ENCODE assay signal across 24 mouse cellular contexts in genomic region chr2:115963293-115963835, GRCm38 (mm10).
A peak's percentile ranks its signal among the peaks of the same experiment; 100 is the strongest.
DNase-seq lines count a peak whose midpoint lies in the region; ATAC-seq and TF ChIP-seq lines count a peak whose summit lies in the region.
"Had no signal": no experiment of that assay in that cellular context is flagged by ENCODE, and none has a peak within 500 bp of the region (broad histone marks: within the 10 kb centered on the region; RNA-seq: fewer than 3 reads in every experiment).

No protein-coding gene starts in this region.

- intact Hi-C loops in heart, postnatal 25 days (cut with DNase I): no loop called here

- peaks cover 13% of the 10 kb centered on the region for H3K4me1 ChIP-seq in forebrain, embryonic 16.5 days (replicated peaks; ENCODE audit: control insufficient read depth, insufficient read depth, low read length)
- H3K4me1 ChIP-seq in forebrain, embryonic 10.5 days: peaks cover 19% of the 10 kb centered on the region
- H3K4me1 ChIP-seq in heart, embryonic 14.5 days (ENCODE audit: control insufficient read depth in 2 of 2, insufficient read depth in 2 of 2, low read length in 2 of 2): peaks cover 12 to 28% of the 10 kb centered on the region in 2 experiments
- H3K4me1 ChIP-seq in kidney, adult 2 months (ENCODE audit: control insufficient read depth, insufficient read depth, low read length): no peaks in the 10 kb centered on the region
- H3K4me1 ChIP-seq in hindbrain, embryonic 15.5 days (replicated peaks): peaks cover 14% of the 10 kb centered on the region
- H3K4me1 ChIP-seq: kidney, embryonic 15.5 days; limb, embryonic 15.5 days; liver, embryonic 15.5 days; neural tube, embryonic 12.5 days had no signal

- 39% methylated on average over 5 of the region's 5 CpGs for WGBS in forebrain, embryonic 16.5 days
- WGBS in forebrain, embryonic 10.5 days: 49% methylated on average over 5 of the region's 5 CpGs
- WGBS in heart, embryonic 14.5 days: 6% methylated on average over 5 of the region's 5 CpGs
- 46% methylated on average over 5 of the region's 5 CpGs for WGBS in kidney, adult 2 months
- 20% methylated on average over 5 of the region's 5 CpGs for WGBS in hindbrain, embryonic 15.5 days

- no peak for ATAC-seq in forebrain, embryonic 16.5 days
- no peak for ATAC-seq in heart, embryonic 14.5 days (ENCODE audit: insufficient number of reproducible peaks, insufficient read depth, low FRiP score, low read depth)
- ATAC-seq in hindbrain, embryonic 15.5 days (ENCODE audit: low FRiP score, low read depth): no peak
- ATAC-seq: intestine, embryonic 16.5 days had no signal

- H3K36me3 ChIP-seq in forebrain, embryonic 16.5 days (ENCODE audit: control insufficient read depth, insufficient read depth): no peaks in the 10 kb centered on the region
- H3K36me3 ChIP-seq in forebrain, embryonic 10.5 days (replicated peaks): no peaks in the 10 kb centered on the region
- H3K36me3 ChIP-seq in heart, embryonic 14.5 days (ENCODE audit: control insufficient read depth, insufficient read depth, low read length): no peaks in the 10 kb centered on the region
- H3K36me3 ChIP-seq in kidney, adult 2 months (ENCODE audit: control insufficient read depth, insufficient read depth, low read length): no peaks in the 10 kb centered on the region
- no peaks in the 10 kb centered on the region for H3K36me3 ChIP-seq in hindbrain, embryonic 15.5 days
- H3K36me3 ChIP-seq: limb, embryonic 15.5 days; liver, embryonic 15.5 days; midbrain, embryonic 10.5 days had no signal

- H3K9ac ChIP-seq in forebrain, embryonic 16.5 days (replicated peaks; ENCODE audit: low read depth, low read length): no peak overlapping the region
- peak overlapping the region; percentile 6; the same call in 1 of the 2 replicates for H3K9ac ChIP-seq in heart, embryonic 14.5 days (ENCODE audit: low read length)
- H3K9ac ChIP-seq in hindbrain, embryonic 15.5 days: no peak overlapping the region
- H3K9ac ChIP-seq: forebrain, embryonic 12.5 days; kidney, embryonic 15.5 days; limb, embryonic 15.5 days; liver, embryonic 15.5 days; neural tube, embryonic 12.5 days had no signal

- no peak overlapping the region for H3K4me3 ChIP-seq in forebrain, embryonic 16.5 days (replicated peaks; ENCODE audit: low read length)
- H3K4me3 ChIP-seq in forebrain, embryonic 10.5 days: no peak overlapping the region
- no peak overlapping the region for H3K4me3 ChIP-seq in heart, embryonic 14.5 days (ENCODE audit: control insufficient read depth in 1 of 2, insufficient read depth in 1 of 2, low read depth in 1 of 2, low read length in 2 of 2)
- no peak overlapping the region for H3K4me3 ChIP-seq in kidney, adult 2 months (ENCODE audit: insufficient read depth, low read depth, low read length)
- H3K4me3 ChIP-seq in hindbrain, embryonic 15.5 days: no peak overlapping the region
- H3K4me3 ChIP-seq: embryonic facial prominence, embryonic 10.5 days; forebrain, embryonic 12.5 days; gastrocnemius, adult 2 months; kidney, embryonic 15.5 days; layer of hippocampus, adult 2 months; limb, embryonic 15.5 days; liver, embryonic 15.5 days; midbrain, embryonic 10.5 days; neural tube, embryonic 12.5 days had no signal

- no peak for TF ChIP-seq CTCF in kidney, adult 2 months (conservative IDR thresholded peaks at IDR 0.05; ENCODE audit: insufficient read depth, insufficient read length, low read depth, low read length)

- no peaks in the 10 kb centered on the region for H3K9me3 ChIP-seq in forebrain, embryonic 16.5 days (ENCODE audit: control insufficient read depth, low read length)
- H3K9me3 ChIP-seq in forebrain, embryonic 10.5 days: no peaks in the 10 kb centered on the region
- H3K9me3 ChIP-seq in heart, embryonic 14.5 days (ENCODE audit: control insufficient read depth, low read length): no peaks in the 10 kb centered on the region
- no peaks in the 10 kb centered on the region for H3K9me3 ChIP-seq in hindbrain, embryonic 15.5 days
- H3K9me3 ChIP-seq: embryonic facial prominence, embryonic 10.5 days; forebrain, embryonic 12.5 days; kidney, embryonic 15.5 days; limb, embryonic 15.5 days; liver, embryonic 15.5 days; midbrain, embryonic 10.5 days; neural tube, embryonic 12.5 days had no signal

- no peak overlapping the region for H3K4me2 ChIP-seq in forebrain, embryonic 16.5 days (ENCODE audit: low read length)
- H3K4me2 ChIP-seq in heart, embryonic 14.5 days (ENCODE audit: low read length): peak overlapping the region; percentile 54
- H3K4me2 ChIP-seq in hindbrain, embryonic 15.5 days: no peak overlapping the region
- H3K4me2 ChIP-seq: forebrain, embryonic 12.5 days; kidney, embryonic 15.5 days; limb, embryonic 15.5 days; liver, embryonic 15.5 days; neural tube, embryonic 12.5 days had no signal

- peak overlapping the region; percentile 27; the same call in 1 of the 2 replicates for H3K27ac ChIP-seq in forebrain, embryonic 16.5 days (ENCODE audit: low read length)
- H3K27ac ChIP-seq in forebrain, embryonic 10.5 days: no peak overlapping the region
- H3K27ac ChIP-seq in heart, embryonic 14.5 days (replicated peaks in 1 of 2; ENCODE audit: control insufficient read depth in 1 of 2, insufficient read depth in 1 of 2, low read depth in 2 of 2, low read length in 2 of 2): peak overlapping the region; percentile 58 to 59
- peak overlapping the region; percentile 22; the same call in 1 of the 2 replicates for H3K27ac ChIP-seq in kidney, adult 2 months (ENCODE audit: insufficient read depth, low read depth, low read length)
- 0 out of 2 replicates have a peak overlapping the region, but pooled peaks have one; percentile 13 for H3K27ac ChIP-seq in hindbrain, embryonic 15.5 days (replicated peaks)
- H3K27ac ChIP-seq: embryonic facial prominence, embryonic 10.5 days; forebrain, embryonic 12.5 days; gastrocnemius, adult 2 months; kidney, embryonic 15.5 days; layer of hippocampus, adult 2 months; limb, embryonic 15.5 days; liver, embryonic 15.5 days; macrophage; midbrain, embryonic 10.5 days; neural tube, embryonic 12.5 days had no signal

- DNase-seq in forebrain, embryonic 10.5 days (ENCODE audit: extremely low spot score, low spot score): no peak
- DNase-seq in heart, postnatal 25 days (ENCODE audit: low spot score): no peak
- DNase-seq in kidney, adult 2 months: no peak
- DNase-seq in kidney, postnatal 10 days: no peak
- DNase-seq in right cerebral cortex, postnatal 36 days (ENCODE audit: low spot score in 2 of 2): no peak
- DNase-seq: adrenal gland, adult 8-10 months; cerebellum, adult 9-10 months; gastrocnemius, adult 2 months; right cerebral cortex, adult 18-20 months; thymus, postnatal 14 days had no signal

- H3K27me3 ChIP-seq in forebrain, embryonic 16.5 days (replicated peaks; ENCODE audit: control insufficient read depth, insufficient read depth, low read length): no peaks in the 10 kb centered on the region
- H3K27me3 ChIP-seq in forebrain, embryonic 10.5 days (ENCODE audit: poor library complexity, severe bottlenecking): peaks cover 7% of the 10 kb centered on the region
- H3K27me3 ChIP-seq in heart, embryonic 14.5 days (ENCODE audit: control insufficient read depth, insufficient read depth, low read length): no peaks in the 10 kb centered on the region
- no peaks in the 10 kb centered on the region; the same call in 1 of the 2 replicates for H3K27me3 ChIP-seq in kidney, adult 2 months (replicated peaks; ENCODE audit: control insufficient read depth, insufficient read depth, low read length)
- no peaks in the 10 kb centered on the region for H3K27me3 ChIP-seq in hindbrain, embryonic 15.5 days
- H3K27me3 ChIP-seq: CH12.LX; forebrain, embryonic 12.5 days; kidney, embryonic 15.5 days; limb, embryonic 15.5 days; liver, embryonic 15.5 days; neural tube, embryonic 12.5 days had no signal

- TF ChIP-seq POLR2A in kidney, adult 2 months (IDR thresholded peaks at IDR 0.05; ENCODE audit: low read depth, low read length): no peak
